21 mouse cellular contexts compared by ENCODE assay signal in genomic region chr11:103829956-103830355, GRCm38 (mm10). TPM values are rescaled to one million over a fixed set of nuclear protein-coding genes. Genes with fewer than 3 reads are reported as not detected.
A peak's percentile ranks its signal among the peaks of the same experiment; 100 is the strongest.
DNase-seq lines count a peak whose midpoint lies in the region; ATAC-seq lines count a peak whose summit lies in the region.
"Had no signal": no experiment of that assay in that cellular context is flagged by ENCODE, and none has a peak within 500 bp of the region (broad histone marks: within the 10 kb centered on the region; RNA-seq: fewer than 3 reads in every experiment).

No protein-coding gene starts in this region.

- H3K36me3 ChIP-seq in midbrain, embryonic 11.5 days (ENCODE audit: control insufficient read depth, insufficient read depth, low read length): no peaks in the 10 kb centered on the region
- peaks cover 12% of the 10 kb centered on the region; the same call in 1 of the 2 replicates for H3K36me3 ChIP-seq in midbrain, embryonic 15.5 days (replicated peaks)
- H3K36me3 ChIP-seq in hindbrain, embryonic 11.5 days (ENCODE audit: control insufficient read depth, insufficient read depth, low read length): no peaks in the 10 kb centered on the region

- no peaks in the 10 kb centered on the region for H3K9me3 ChIP-seq in midbrain, embryonic 11.5 days (ENCODE audit: control insufficient read depth, low read length)
- H3K9me3 ChIP-seq in midbrain, embryonic 15.5 days: no peaks in the 10 kb centered on the region
- no peaks in the 10 kb centered on the region for H3K9me3 ChIP-seq in hindbrain, embryonic 11.5 days (ENCODE audit: control insufficient read depth, low read length)
- H3K9me3 ChIP-seq: embryonic facial prominence, embryonic 13.5 days; forebrain, embryonic 12.5 days; heart, embryonic 15.5 days; hindbrain, embryonic 10.5 days; hindbrain, embryonic 15.5 days had no signal

- WGBS in midbrain, embryonic 11.5 days: 78% methylated on average over 4 of the region's 4 CpGs
- WGBS in midbrain, embryonic 15.5 days: 62% methylated on average over 4 of the region's 4 CpGs
- WGBS in hindbrain, embryonic 11.5 days: 85% methylated on average over 4 of the region's 4 CpGs

- no peak for ATAC-seq in midbrain, embryonic 11.5 days (ENCODE audit: low FRiP score)
- no peak for ATAC-seq in midbrain, embryonic 15.5 days (replicated peaks)
- no peak for ATAC-seq in hindbrain, embryonic 11.5 days (ENCODE audit: low FRiP score)
- ATAC-seq in cerebellum, adult (ENCODE audit: insufficient number of reproducible peaks, low FRiP score, low TSS enrichment): no peak
- ATAC-seq: forebrain, embryonic 16.5 days had no signal

- H3K4me3 ChIP-seq in midbrain, embryonic 11.5 days (ENCODE audit: low read depth, low read length): no peak overlapping the region
- no peak overlapping the region for H3K4me3 ChIP-seq in midbrain, embryonic 15.5 days
- no peak overlapping the region for H3K4me3 ChIP-seq in hindbrain, embryonic 11.5 days (ENCODE audit: low read depth, low read length)
- H3K4me3 ChIP-seq: embryonic facial prominence, embryonic 13.5 days; forebrain, embryonic 12.5 days; heart, adult 2 months; heart, embryonic 15.5 days; hindbrain, embryonic 10.5 days; hindbrain, embryonic 15.5 days had no signal

- H3K9ac ChIP-seq in midbrain, embryonic 11.5 days (ENCODE audit: low read length): no peak overlapping the region
- no peak overlapping the region for H3K9ac ChIP-seq in midbrain, embryonic 15.5 days
- no peak overlapping the region for H3K9ac ChIP-seq in hindbrain, embryonic 11.5 days (ENCODE audit: low read depth, low read length)
- H3K9ac ChIP-seq: embryonic facial prominence, embryonic 13.5 days; forebrain, embryonic 12.5 days; heart, embryonic 15.5 days; hindbrain, embryonic 15.5 days had no signal

- peak; percentile 33 for DNase-seq in heart, adult 11 months
- DNase-seq in heart, postnatal 4 days: no peak
- DNase-seq in midbrain, embryonic 11.5 days (ENCODE audit: low spot score, missing footprints): peak; percentile 76
- DNase-seq in adrenal gland, postnatal 14 days: peak; percentile 45
- DNase-seq in hindbrain, embryonic 11.5 days (ENCODE audit: low spot score): no peak
- DNase-seq: cerebellum, adult 18-20 months; cerebellum, adult 9-11 months; cerebellum, postnatal 36 days; gastrocnemius, postnatal 10 days; heart, adult 2 months; heart, postnatal 14 days had no signal

- no peaks in the 10 kb centered on the region for H3K27me3 ChIP-seq in midbrain, embryonic 11.5 days (ENCODE audit: control insufficient read depth, insufficient read depth, low read length)
- H3K27me3 ChIP-seq in midbrain, embryonic 15.5 days (replicated peaks): no peaks in the 10 kb centered on the region
- no peaks in the 10 kb centered on the region for H3K27me3 ChIP-seq in hindbrain, embryonic 11.5 days (ENCODE audit: control insufficient read depth, insufficient read depth, low read length)
- H3K27me3 ChIP-seq: embryonic facial prominence, embryonic 13.5 days; forebrain, embryonic 12.5 days; heart, embryonic 15.5 days; hindbrain, embryonic 15.5 days had no signal

- H3K4me2 ChIP-seq in midbrain, embryonic 11.5 days: no peak overlapping the region
- no peak overlapping the region for H3K4me2 ChIP-seq in midbrain, embryonic 15.5 days
- no peak overlapping the region for H3K4me2 ChIP-seq in hindbrain, embryonic 11.5 days (replicated peaks; ENCODE audit: low read depth, low read length)
- H3K4me2 ChIP-seq: embryonic facial prominence, embryonic 13.5 days; forebrain, embryonic 12.5 days; heart, embryonic 11.5 days; heart, embryonic 15.5 days; hindbrain, embryonic 15.5 days had no signal

- H3K4me1 ChIP-seq in midbrain, embryonic 11.5 days (ENCODE audit: control insufficient read depth, insufficient read depth, low read length): peaks cover 15% of the 10 kb centered on the region
- no peaks in the 10 kb centered on the region for H3K4me1 ChIP-seq in midbrain, embryonic 15.5 days
- H3K4me1 ChIP-seq in hindbrain, embryonic 11.5 days (replicated peaks; ENCODE audit: control insufficient read depth, insufficient read depth, low read length): no peaks in the 10 kb centered on the region
- H3K4me1 ChIP-seq: heart, embryonic 15.5 days; hindbrain, embryonic 15.5 days had no signal

- no peak overlapping the region; the same call in 1 of the 2 replicates for H3K27ac ChIP-seq in midbrain, embryonic 11.5 days (ENCODE audit: low read depth, low read length)
- H3K27ac ChIP-seq in midbrain, embryonic 15.5 days: no peak overlapping the region
- H3K27ac ChIP-seq in hindbrain, embryonic 11.5 days (ENCODE audit: low read depth, low read length): no peak overlapping the region
- H3K27ac ChIP-seq: embryonic facial prominence, embryonic 13.5 days; forebrain, embryonic 12.5 days; heart, adult 2 months; heart, embryonic 15.5 days; hindbrain, embryonic 15.5 days had no signal

RNA-seq across cellular contexts. Expression of gene Wnt3, which starts 56.0 kb away (rescaled TPM):
- total RNA-seq in heart, postnatal 4 days (2021): not detected
- polyA plus RNA-seq in midbrain, embryonic 11.5 days (2014; fragmentation: Nextera tagmentation; extraction: Ambion mirVana): 13.8 and 14.2 TPM in 2 replicates
- 13.1 and 14.8 TPM in 2 replicates for polyA plus RNA-seq in midbrain, embryonic 15.5 days (2015; fragmentation: Nextera tagmentation; extraction: Ambion mirVana)
- total RNA-seq in adrenal gland, postnatal 14 days (2021): 0.15 TPM in 1 of 2 replicates, not detected in the other
- polyA plus RNA-seq in hindbrain, embryonic 11.5 days (2014; fragmentation: Nextera tagmentation; extraction: Ambion mirVana): 9.8 and 10.8 TPM in 2 replicates
- total RNA-seq: heart, adult 2 months; heart, postnatal 14 days; MEL had no signal
- polyA plus RNA-seq: heart, adult 2 months had no signal

Comparison
In these comparisons a context has a peak if more than half of its experiments do, and no peak if none do; other contexts are left out.
1. DNase-seq: peak in heart, adult 11 months (single experiment), midbrain, embryonic 11.5 days (single experiment) and adrenal gland, postnatal 14 days (single experiment); none in heart, postnatal 4 days (single experiment) and hindbrain, embryonic 11.5 days (single experiment).